Mouse (Mus musculus) liver, adult 2 months (tissue): ENCODE measurements around the gene Cldn24. TPM values are rescaled to one million over a fixed set of nuclear protein-coding genes. Genes with fewer than 3 reads are reported as not detected.

Experiments used
- DNase-seq: peaks from one replicate; pipeline ENCODE4 v3.0.0-alpha.2; 2011; ENCODE audit warnings: low read depth, low spot score; ENCODE audit errors: extremely low read depth
- H3K27ac ChIP-seq: fragments of 200-500 bp; replicated peaks from 2 replicates; pipeline ENCODE4 v1.5.1; 2012; ENCODE audit warnings: low read depth, mild to moderate bottlenecking, control low read depth, inconsistent platforms, low read length; ENCODE audit not compliant: insufficient read depth
- H3K27me3 ChIP-seq: fragments of 200-500 bp; 2 replicates; pipeline ENCODE4 v1.6.1; 2012; ENCODE audit warnings: mild to moderate bottlenecking, moderate library complexity, low read length, inconsistent platforms; ENCODE audit not compliant: control insufficient read depth, insufficient read depth
- H3K36me3 ChIP-seq: fragments of 200-500 bp; 2 replicates; pipeline ENCODE4 v1.6.1; 2012; ENCODE audit warnings: low read length, inconsistent platforms; ENCODE audit not compliant: control insufficient read depth, insufficient read depth
- H3K4me1 ChIP-seq: fragments of 200-500 bp; 2 replicates; pipeline ENCODE4 v1.6.1; 2011; ENCODE audit warnings: low read length; ENCODE audit not compliant: control insufficient read depth, insufficient read depth
- H3K4me3 ChIP-seq: fragments of 200-500 bp; 2 replicates; pipeline ENCODE4 v1.5.1; 2011; ENCODE audit warnings: low read depth, mild to moderate bottlenecking, control low read depth, low read length, moderate library complexity; ENCODE audit not compliant: insufficient read depth
- H3K79me2 ChIP-seq: fragments of 200-500 bp; 2 replicates; pipeline ENCODE4 v1.6.1; 2012; ENCODE audit warnings: inconsistent platforms, mild to moderate bottlenecking, low read length, moderate library complexity; ENCODE audit not compliant: control insufficient read depth, insufficient read depth
- H3K9ac ChIP-seq: fragments of 200-500 bp; 2 replicates; pipeline ENCODE4 v1.6.1; 2012; ENCODE audit warnings: low read depth, mild to moderate bottlenecking, control low read depth, inconsistent platforms, low read length
- CTCF ChIP-seq: fragments of 200-500 bp; IDR thresholded peaks from 2 replicates; pipeline ENCODE4 v1.5.1; 2011; ENCODE audit warnings: low read depth, low read length, control low read depth
- POLR2A ChIP-seq: fragments of 200-500 bp; IDR thresholded peaks from 2 replicates; pipeline ENCODE4 v1.6.1; 2011; ENCODE audit warnings: low read length, control low read depth; ENCODE audit not compliant: insufficient read depth; ENCODE audit errors: extremely low read depth
- WGBS: fragments of 180-500 bp; shearing (Covaris S2); methylation state at CpG from one replicate; pipeline ENCODE4 v1.1.7; 2018; 5-methylcytosine and 5-hydroxymethylcytosine counted together
- polyA plus RNA-seq: library from polyadenylated mRNA; depleted of rRNA; stranded (reverse); fragments of >200 nt; gene quantifications from 2 replicates; pipeline ENCODE4 v1.2.3, GENCODE M21; 2012; rRNA removed
- total RNA-seq: library from RNA; depleted of rRNA; stranded (reverse); fragments of >200 nt; gene quantifications from 2 replicates; pipeline ENCODE4 v1.2.3, GENCODE M21; 2014; rRNA removed

The Cldn24 gene
- total RNA-seq (not detected in 2 replicates), polyA plus RNA-seq (not detected in 2 replicates)

GRCm38 (mm10) chr8:47821843-47822242 lies at the start of gene Cldn24:
Cldn24 (plus strand) TSS chr8:47822143.
- WGBS, result 84% methylated on average over 6 of the region's 6 CpGs
- Histone ChIP-seq H3K4me1 (no peaks in the 10 kb centered on the region), H3K4me3 (no peak within 1 kb of the TSS), H3K36me3 (no peaks in the 10 kb centered on the region), H3K27ac (no peak within 1 kb of the TSS), H3K9ac (no peak within 1 kb of the TSS), H3K27me3 (no peaks in the 10 kb centered on the region), H3K79me2 (no peaks in the 10 kb centered on the region)
- DNase-seq, result no peak
- TF ChIP-seq POLR2A (no peak), CTCF (no peak)

GRCm38 (mm10) chr8:47772986-47773385 lies 49.0 kb upstream of the Cldn24 start:
- TF ChIP-seq CTCF, result no peak
- TF ChIP-seq POLR2A, result no peak
- Histone ChIP-seq H3K4me1 (no peaks in the 10 kb centered on the region), H3K27me3 (no peaks in the 10 kb centered on the region), H3K4me3 (no peak overlapping the region), H3K36me3 (no peaks in the 10 kb centered on the region), H3K9ac (no peak overlapping the region), H3K27ac (no peak overlapping the region), H3K79me2 (no peaks in the 10 kb centered on the region)
- DNase-seq, result no peak
- WGBS, result 81% methylated on average over 5 of the region's 5 CpGs

GRCm38 (mm10) chr8:47777415-47777814 lies 44.5 kb upstream of the Cldn24 start:
- 90% methylated on average over 7 of the region's 7 CpGs for WGBS
- Histone ChIP-seq H3K36me3 (no peaks in the 10 kb centered on the region), H3K27ac (no peak overlapping the region), H3K9ac (no peak overlapping the region), H3K4me3 (no peak overlapping the region), H3K79me2 (no peaks in the 10 kb centered on the region), H3K4me1 (no peaks in the 10 kb centered on the region), H3K27me3 (no peaks in the 10 kb centered on the region)
- no peak for DNase-seq
- no peak for TF ChIP-seq CTCF
- TF ChIP-seq POLR2A, result no peak

DNA sequence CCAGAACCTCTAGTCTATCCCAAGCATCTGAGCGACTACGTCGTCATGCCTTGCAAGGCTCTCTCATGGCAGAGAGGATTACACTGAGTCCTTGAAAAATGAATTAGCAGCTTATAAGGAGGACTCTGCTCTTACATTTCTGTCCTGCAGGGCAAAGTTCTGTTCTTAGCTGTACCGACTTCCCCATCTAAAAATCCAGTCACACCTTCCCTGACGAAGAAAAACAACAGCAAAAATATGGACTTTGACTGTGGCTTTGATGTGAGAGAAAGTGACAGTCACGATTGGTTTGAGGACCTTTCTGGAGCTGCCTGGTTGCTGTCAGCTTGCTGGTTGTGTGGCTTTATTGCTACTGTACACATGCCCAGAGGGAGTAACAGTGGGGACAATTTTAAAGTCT lies 42.4 kb upstream of the Cldn24 start:
- Histone ChIP-seq H3K36me3 (no peaks in the 10 kb centered on the region), H3K4me1 (no peaks in the 10 kb centered on the region), H3K27ac (no peak overlapping the region), H3K9ac (no peak overlapping the region), H3K79me2 (no peaks in the 10 kb centered on the region), H3K4me3 (no peak overlapping the region), H3K27me3 (no peaks in the 10 kb centered on the region)
- TF ChIP-seq POLR2A (no peak), CTCF (no peak)
- no peak for DNase-seq
- 62% methylated on average over 6 of the region's 6 CpGs for WGBS

DNA sequence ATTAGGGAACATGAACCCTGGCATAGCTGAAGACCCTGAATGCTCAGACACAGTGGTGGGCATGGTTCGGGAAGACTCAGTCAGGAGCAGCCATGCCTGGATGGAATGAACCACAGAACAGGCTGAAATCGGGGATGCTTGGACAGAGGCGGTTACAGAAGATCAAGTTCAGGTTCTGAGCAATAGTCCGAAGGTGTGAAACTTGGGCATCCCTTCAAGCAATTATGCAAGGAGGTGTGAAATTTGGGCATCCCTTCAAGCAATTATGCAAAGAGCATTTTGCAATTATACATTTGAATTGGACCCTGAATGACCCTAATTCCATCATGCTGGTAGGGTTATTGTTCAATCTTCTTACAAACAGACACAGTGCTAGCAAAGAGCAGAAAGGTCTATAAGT lies 40.1 kb upstream of the Cldn24 start:
- H3K4me3 ChIP-seq, result no peak overlapping the region
- no peak overlapping the region for H3K27ac ChIP-seq
- no peak for TF ChIP-seq POLR2A
- no peak for TF ChIP-seq CTCF
- H3K36me3 ChIP-seq, result no peaks in the 10 kb centered on the region
- no peak overlapping the region for H3K9ac ChIP-seq
- no peaks in the 10 kb centered on the region for H3K4me1 ChIP-seq
- WGBS, result 91% methylated on average over 4 of the region's 4 CpGs
- DNase-seq, result no peak
- H3K27me3 ChIP-seq, result no peaks in the 10 kb centered on the region
- no peaks in the 10 kb centered on the region for H3K79me2 ChIP-seq

GRCm38 (mm10) chr8:47783544-47783943 lies 38.4 kb upstream of the Cldn24 start:
- TF ChIP-seq CTCF (no peak), POLR2A (no peak)
- 92% methylated on average over 2 of the region's 2 CpGs for WGBS
- Histone ChIP-seq H3K9ac (no peak overlapping the region), H3K27me3 (no peaks in the 10 kb centered on the region), H3K27ac (no peak overlapping the region), H3K36me3 (no peaks in the 10 kb centered on the region), H3K79me2 (no peaks in the 10 kb centered on the region), H3K4me1 (no peaks in the 10 kb centered on the region), H3K4me3 (no peak overlapping the region)
- no peak for DNase-seq
